Mouse (Mus musculus) ES-Bruce4 (cell line): ENCODE results near the gene Lsm2. TPM values are rescaled to one million over a fixed set of nuclear protein-coding genes. Genes with fewer than 3 reads are reported as not detected.

Experiments used
- H3K27ac ChIP-seq: 2 replicates; pipeline ENCODE4 v1.5.1; 2012; ENCODE audit warnings: low read length, inconsistent platforms; ENCODE audit not compliant: insufficient read depth
- H3K27me3 ChIP-seq: 2 replicates; pipeline ENCODE4 v1.6.1; 2012; ENCODE audit warnings: mild to moderate bottlenecking, low read length, inconsistent platforms; ENCODE audit not compliant: control insufficient read depth, poor library complexity, insufficient read depth, severe bottlenecking
- H3K36me3 ChIP-seq: 2 replicates; pipeline ENCODE4 v1.6.1; 2012; ENCODE audit warnings: inconsistent platforms, mild to moderate bottlenecking, low read length, moderate library complexity; ENCODE audit not compliant: control insufficient read depth, poor library complexity, insufficient read depth, severe bottlenecking
- H3K4me1 ChIP-seq: one replicate; pipeline ENCODE4 v1.8.1; 2011; ENCODE audit warnings: low read length; ENCODE audit not compliant: control insufficient read depth, insufficient read depth
- H3K4me3 ChIP-seq: 2 replicates; pipeline ENCODE4 v1.5.1; 2011; ENCODE audit warnings: low read depth, mild to moderate bottlenecking, low read length
- H3K9ac ChIP-seq: 2 replicates; pipeline ENCODE4 v1.6.1; 2012; ENCODE audit warnings: low read depth, mild to moderate bottlenecking, inconsistent platforms; ENCODE audit not compliant: poor library complexity, severe bottlenecking
- H3K9me3 ChIP-seq: replicated peaks from 2 replicates; pipeline ENCODE4 v1.6.1; 2012; ENCODE audit warnings: mild to moderate bottlenecking, low read length, inconsistent platforms; ENCODE audit not compliant: control insufficient read depth, poor library complexity, insufficient read depth, severe bottlenecking
- CTCF ChIP-seq: IDR thresholded peaks from one replicate; pipeline ENCODE4 v1.8.1; 2011; ENCODE audit warnings: low read depth, low read length
- EP300 ChIP-seq: IDR thresholded peaks from 2 replicates; pipeline ENCODE4 v1.6.1; 2011; ENCODE audit warnings: low read depth, low read length; ENCODE audit not compliant: insufficient read depth
- POLR2A ChIP-seq: IDR thresholded peaks from one replicate; pipeline ENCODE4 v1.8.1; 2011; ENCODE audit warnings: low read length; ENCODE audit not compliant: insufficient read depth
- polyA plus RNA-seq: library from polyadenylated mRNA; stranded (reverse); fragments of >200 nt; gene quantifications from 2 replicates; pipeline ENCODE4 v1.2.4, GENCODE M21; 2011; ENCODE audit warnings: low read depth; ENCODE audit not compliant: missing spikeins, insufficient read depth, insufficient read length

The Lsm2 gene
- polyA plus RNA-seq, 1 experiment = 166 TPM

- no peak overlapping the region for H3K27ac ChIP-seq
- H3K9me3 ChIP-seq = no peaks in the 10 kb centered on the region
- H3K27me3 ChIP-seq = no peaks in the 10 kb centered on the region
- no peak overlapping the region for H3K9ac ChIP-seq
- peaks cover 5% of the 10 kb centered on the region for H3K4me1 ChIP-seq
- H3K36me3 ChIP-seq = no peaks in the 10 kb centered on the region
- TF ChIP-seq POLR2A = no peak
- TF ChIP-seq CTCF = peak; percentile 99
- peak; percentile 17; the same call in 1 of the 2 replicates for TF ChIP-seq EP300
- peak overlapping the region; percentile 18; the same call in 1 of the 2 replicates for H3K4me3 ChIP-seq
Measured at GRCm38 (mm10) chr17:35021163-35021808, 39.6 kb downstream of the Lsm2 start.

GRCm38 (mm10) chr17:35021842-35022477 lies 40.3 kb downstream of the Lsm2 start:
- Histone ChIP-seq H3K9ac (no peak overlapping the region), H3K4me3 (no peak overlapping the region), H3K27me3 (no peaks in the 10 kb centered on the region), H3K4me1 (peaks cover 5% of the 10 kb centered on the region), H3K27ac (no peak overlapping the region), H3K9me3 (no peaks in the 10 kb centered on the region), H3K36me3 (no peaks in the 10 kb centered on the region)
- TF ChIP-seq POLR2A (no peak), EP300 (no peak), CTCF (no peak)

GRCm38 (mm10) chr17:35022541-35023060 lies 40.9 kb downstream of the Lsm2 start:
- TF ChIP-seq POLR2A = no peak
- TF ChIP-seq EP300 = no peak
- no peak for TF ChIP-seq CTCF
- H3K9me3 ChIP-seq = no peaks in the 10 kb centered on the region
- no peak overlapping the region for H3K27ac ChIP-seq
- peaks cover 5% of the 10 kb centered on the region for H3K4me1 ChIP-seq
- no peak overlapping the region for H3K4me3 ChIP-seq
- no peak overlapping the region for H3K9ac ChIP-seq
- H3K36me3 ChIP-seq = no peaks in the 10 kb centered on the region
- no peaks in the 10 kb centered on the region for H3K27me3 ChIP-seq

GRCm38 (mm10) chr17:35023221-35023620 lies 41.6 kb downstream of the Lsm2 start:
- H3K27me3 ChIP-seq = no peaks in the 10 kb centered on the region
- peaks cover 5% of the 10 kb centered on the region for H3K4me1 ChIP-seq
- TF ChIP-seq POLR2A = no peak
- TF ChIP-seq CTCF = no peak
- TF ChIP-seq EP300 = no peak
- no peak overlapping the region for H3K9ac ChIP-seq
- H3K4me3 ChIP-seq = no peak overlapping the region
- H3K36me3 ChIP-seq = no peaks in the 10 kb centered on the region
- H3K27ac ChIP-seq = no peak overlapping the region
- H3K9me3 ChIP-seq = no peaks in the 10 kb centered on the region

- no peaks in the 10 kb centered on the region for H3K27me3 ChIP-seq
- peaks cover 5% of the 10 kb centered on the region for H3K4me1 ChIP-seq
- H3K36me3 ChIP-seq = no peaks in the 10 kb centered on the region
- H3K4me3 ChIP-seq = no peak overlapping the region
- H3K9me3 ChIP-seq = no peaks in the 10 kb centered on the region
- TF ChIP-seq EP300 (no peak), CTCF (no peak), POLR2A (no peak)
- H3K27ac ChIP-seq = no peak overlapping the region
- no peak overlapping the region for H3K9ac ChIP-seq
Measured at GRCm38 (mm10) chr17:35023756-35024155, 42.1 kb downstream of the Lsm2 start.

- H3K27ac ChIP-seq = no peak overlapping the region
- H3K4me3 ChIP-seq = no peak overlapping the region
- H3K27me3 ChIP-seq = no peaks in the 10 kb centered on the region
- H3K4me1 ChIP-seq = peaks cover 5% of the 10 kb centered on the region
- H3K36me3 ChIP-seq = no peaks in the 10 kb centered on the region
- no peak for TF ChIP-seq CTCF
- no peak for TF ChIP-seq EP300
- TF ChIP-seq POLR2A = no peak
- no peaks in the 10 kb centered on the region for H3K9me3 ChIP-seq
- H3K9ac ChIP-seq = no peak overlapping the region
Measured at GRCm38 (mm10) chr17:35024261-35024660, 42.6 kb downstream of the Lsm2 start.
